Mouse (Mus musculus): Measurements from ENCODE around the gene Itga9.
A peak's percentile ranks its signal among the peaks of the same experiment; 100 is the strongest.

The Itga9 gene

GRCm38 (mm10) chr9:118607701-118608401, 1.4 kb downstream of the Itga9 start:
- no peak for DNase-seq (ENCODE audit: low spot score in 2 of 2)

GRCm38 (mm10) chr9:118608556-118608955, 2.1 kb downstream of the Itga9 start:
- no peak for DNase-seq (ENCODE audit: low spot score in 2 of 2)

- peak; percentile 23 to 52 for DNase-seq (ENCODE audit: low spot score in 2 of 2)
Measured at GRCm38 (mm10) chr9:118610060-118610459, 3.6 kb downstream of the Itga9 start.

- peak; percentile 35 to 57 for DNase-seq (ENCODE audit: low spot score in 2 of 2)
Measured at GRCm38 (mm10) chr9:118611111-118611541, 4.6 kb downstream of the Itga9 start.

GRCm38 (mm10) chr9:118611958-118612581, 5.6 kb downstream of the Itga9 start:
- DNase-seq (ENCODE audit: low spot score in 2 of 2): no peak

GRCm38 (mm10) chr9:118617237-118617636, 10.7 kb downstream of the Itga9 start:
- DNase-seq (ENCODE audit: low spot score in 2 of 2): no peak

GRCm38 (mm10) chr9:118618732-118619250, 12.3 kb downstream of the Itga9 start:
- DNase-seq (ENCODE audit: low spot score in 2 of 2): no peak

GRCm38 (mm10) chr9:118620807-118621206, 14.3 kb downstream of the Itga9 start:
- no peak for DNase-seq (ENCODE audit: low spot score in 2 of 2)

GRCm38 (mm10) chr9:118621691-118622090, 15.2 kb downstream of the Itga9 start:
- DNase-seq (ENCODE audit: low spot score in 2 of 2): no peak

GRCm38 (mm10) chr9:118622376-118623166, 16.1 kb downstream of the Itga9 start:
- no peak for DNase-seq (ENCODE audit: low spot score in 2 of 2)

- no peak for DNase-seq (ENCODE audit: low spot score in 2 of 2)
Measured at GRCm38 (mm10) chr9:118623483-118623882, 17.0 kb downstream of the Itga9 start.

- no peak for DNase-seq (ENCODE audit: low spot score in 2 of 2)
Measured at GRCm38 (mm10) chr9:118624146-118624545, 17.7 kb downstream of the Itga9 start.

- no peak for DNase-seq (ENCODE audit: low spot score in 2 of 2)
Measured at GRCm38 (mm10) chr9:118629763-118630379, 23.4 kb downstream of the Itga9 start.

- DNase-seq (ENCODE audit: low spot score in 2 of 2): no peak
Measured at GRCm38 (mm10) chr9:118631775-118632757, 25.6 kb downstream of the Itga9 start.

- DNase-seq (ENCODE audit: low spot score in 2 of 2): no peak
Measured at GRCm38 (mm10) chr9:118632758-118633143, 26.3 kb downstream of the Itga9 start.

- no peak for DNase-seq (ENCODE audit: low spot score in 2 of 2)
Measured at GRCm38 (mm10) chr9:118638642-118639210, 32.2 kb downstream of the Itga9 start.

- no peak for DNase-seq (ENCODE audit: low spot score in 2 of 2)
Measured at GRCm38 (mm10) chr9:118645698-118646355, 39.3 kb downstream of the Itga9 start.

GRCm38 (mm10) chr9:118647495-118647894, 41.0 kb downstream of the Itga9 start:
- DNase-seq (ENCODE audit: low spot score in 2 of 2): no peak

- no peak for DNase-seq (ENCODE audit: low spot score in 2 of 2)
Measured at GRCm38 (mm10) chr9:118650976-118651375, 44.5 kb downstream of the Itga9 start.

GRCm38 (mm10) chr9:118651939-118652338, 45.4 kb downstream of the Itga9 start:
- DNase-seq (ENCODE audit: low spot score in 2 of 2): no peak
